Mouse (Mus musculus) erythroblast, adult 5-6 weeks (primary cell): ENCODE data around the gene Smr3a. TPM values are rescaled to one million over a fixed set of nuclear protein-coding genes. Genes with fewer than 3 reads are reported as not detected.

Source experiments
- ATAC-seq: replicated peaks from 2 replicates; pipeline ENCODE4 v1.8.0; 2016; ENCODE audit warnings: moderate number of reproducible peaks, mild to moderate bottlenecking, moderate TSS enrichment, inconsistent platforms; ENCODE audit not compliant: poor library complexity, low FRiP score, severe bottlenecking
- total RNA-seq, 2 experiments: library from RNA; stranded (forward) in 1 of 2; stranded (reverse) in 1 of 2; fragments of 150-400 nt in 1 of 2; fragments of 200-764, 138-1000 nt in 1 of 2; gene quantifications; 2 replicates each; pipeline versions ENCODE4 v1.2.3 to v1.2.4; 2015 to 2017; ENCODE audit warnings: low replicate concordance in 2 of 2

Gene Smr3a
- total RNA-seq (2015; ENCODE audit: low replicate concordance) (not detected in 2 replicates), total RNA-seq (2017; ENCODE audit: low replicate concordance) (not detected in 2 replicates)

DNA sequence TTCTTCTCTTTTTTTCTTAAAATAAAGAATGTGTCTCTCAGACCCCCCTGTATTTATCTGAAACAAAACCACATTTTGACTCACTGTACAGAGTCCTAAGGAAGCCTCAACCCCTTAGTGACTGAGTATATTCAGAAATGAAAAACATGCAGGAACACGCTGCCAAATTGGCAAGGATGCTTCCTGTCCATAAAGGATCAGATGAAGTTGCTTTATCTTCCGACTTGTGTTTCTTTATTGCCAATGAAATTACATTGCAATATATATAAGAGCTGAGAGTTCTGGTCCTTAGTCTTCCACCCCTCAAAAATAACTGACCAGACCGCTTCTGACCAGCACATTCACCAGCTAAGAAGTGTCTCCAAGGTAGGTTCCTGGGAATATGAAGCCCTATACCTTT lies at the start of gene Smr3a:
Gene Smr3a (plus strand): TSS at position 301 of the 400 bp plus-strand sequence.
- ATAC-seq = no peak

DNA sequence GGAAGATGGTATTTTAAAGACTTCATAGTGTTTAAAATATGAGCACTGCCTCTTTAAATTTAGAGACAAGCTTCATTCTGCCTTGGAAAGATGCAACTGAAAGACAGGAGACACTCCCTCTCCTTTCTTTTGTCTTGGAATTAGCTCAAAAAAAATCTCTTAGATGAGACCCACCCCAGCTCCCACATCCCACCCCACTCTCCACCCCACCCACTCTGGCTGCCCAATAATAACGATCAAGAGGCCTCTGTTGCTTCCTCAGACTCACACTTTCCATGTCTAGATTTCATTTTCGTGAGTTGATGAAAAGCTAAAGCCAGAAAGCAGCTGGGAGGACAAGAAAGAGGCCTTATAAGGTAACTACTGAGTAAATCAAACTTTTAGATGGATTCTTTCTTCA lies 33.1 kb upstream of the Smr3a start, which contains the start of the genes 2310003L06Rik and Gm28434:
Gene 2310003L06Rik (plus strand): TSS at position 259 of the 400 bp plus-strand sequence.
Gene Gm28434 (plus strand): TSS at position 317 of the 400 bp plus-strand sequence.
- no peak for ATAC-seq

DNA sequence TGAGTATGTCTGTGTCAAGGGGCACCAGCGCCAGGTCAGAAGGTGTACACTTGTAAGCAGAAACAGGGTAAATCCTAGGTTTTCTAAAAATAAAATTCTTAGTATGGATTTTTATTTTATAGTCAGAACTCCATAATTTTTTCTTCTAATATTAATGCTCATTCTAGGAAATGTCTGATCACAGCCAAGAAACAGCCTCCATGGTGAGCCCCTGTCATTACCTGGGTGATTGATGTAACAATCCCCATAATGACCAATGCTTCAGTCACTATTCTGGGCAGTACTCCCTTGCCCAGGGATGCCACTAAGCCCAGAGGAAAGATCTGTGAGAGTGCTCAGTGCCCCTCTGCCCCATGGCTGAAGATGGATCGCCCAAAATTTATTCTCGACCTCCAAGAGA lies 23.2 kb upstream of the Smr3a start, which contains the start of gene Cabs1:
Gene Cabs1 (plus strand): TSS at position 301 of the 400 bp plus-strand sequence.
- no peak for ATAC-seq

DNA sequence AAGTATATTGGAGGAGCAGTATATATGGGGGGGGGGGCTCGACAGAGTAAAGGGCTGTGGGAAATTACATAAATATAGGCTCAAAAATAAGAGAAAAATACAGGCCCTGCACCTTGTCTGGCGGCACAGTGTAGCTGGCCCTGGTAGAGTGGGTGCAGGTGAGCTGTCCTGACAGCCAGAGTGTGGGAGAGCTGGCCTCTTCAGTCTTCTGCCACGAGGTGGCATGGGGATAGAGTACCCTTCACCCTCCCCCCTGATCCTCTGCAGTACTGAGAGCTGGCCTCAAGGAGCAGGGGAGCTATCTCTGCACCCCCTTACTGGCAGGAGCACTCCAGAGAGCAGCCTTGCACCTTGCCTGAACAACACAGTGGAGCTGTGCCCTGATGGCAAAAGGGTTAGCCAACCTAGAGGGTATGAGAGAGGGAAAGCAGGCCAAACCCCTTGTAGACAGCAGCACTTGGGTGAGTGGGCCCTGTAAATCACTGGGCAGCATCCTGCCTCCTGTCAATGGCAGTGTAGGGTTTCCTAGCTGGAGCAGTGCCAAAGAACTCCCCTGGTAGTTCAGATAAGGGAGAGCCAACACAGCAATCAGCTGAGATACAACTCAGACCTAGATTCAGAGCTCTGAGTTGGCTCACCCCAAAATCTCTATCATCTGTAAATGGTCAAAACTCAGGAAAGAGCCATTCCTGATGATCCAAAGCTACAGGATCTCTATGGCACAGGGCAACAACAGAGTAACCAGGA lies 19.7 kb upstream of the Smr3a start:
- no peak for ATAC-seq

DNA sequence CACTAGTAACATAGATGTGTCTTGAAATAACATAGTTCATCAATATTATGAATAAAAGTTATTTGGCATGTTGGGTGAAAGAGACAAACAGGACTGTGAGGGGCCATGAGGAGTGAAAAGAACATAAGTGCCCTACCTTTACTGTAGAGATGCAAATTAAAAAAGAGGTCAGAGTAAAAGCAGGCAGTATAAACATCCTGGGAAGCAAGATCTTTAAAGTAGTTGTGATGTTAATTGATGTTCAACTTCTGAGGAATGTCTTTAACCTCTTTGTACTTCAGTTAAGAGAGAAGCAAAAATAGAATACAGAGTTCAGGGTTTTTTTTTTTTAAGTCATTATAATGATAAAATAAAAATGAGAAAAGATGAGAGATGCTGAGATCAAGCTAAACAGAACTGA lies 2.9 kb downstream of the Smr3a start:
- no peak for ATAC-seq

Other genes with a start within 250 kb of the Smr3a start
- gene Csn1s2a, start 228.0 kb upstream of the Smr3a start, total RNA-seq (2015; ENCODE audit: low replicate concordance) = not detected in 2 replicates
- not detected in 2 replicates for gene Csn1s2a, start 228.0 kb upstream of the Smr3a start, total RNA-seq (2017; ENCODE audit: low replicate concordance)
- not detected in 2 replicates for gene Csn1s2b, start 194.5 kb upstream of the Smr3a start, total RNA-seq (2015; ENCODE audit: low replicate concordance)
- not detected in 2 replicates for gene Csn1s2b, start 194.5 kb upstream of the Smr3a start, total RNA-seq (2017; ENCODE audit: low replicate concordance)
- gene Prr27, start 176.9 kb upstream of the Smr3a start, total RNA-seq (2015; ENCODE audit: low replicate concordance) = not detected in 2 replicates
- not detected in 2 replicates for gene Prr27, start 176.9 kb upstream of the Smr3a start, total RNA-seq (2017; ENCODE audit: low replicate concordance)
- not detected in 2 replicates for gene Odam, start 117.5 kb upstream of the Smr3a start, total RNA-seq (2015; ENCODE audit: low replicate concordance)
- gene Odam, start 117.5 kb upstream of the Smr3a start, total RNA-seq (2017; ENCODE audit: low replicate concordance) = not detected in 2 replicates
- not detected in 2 replicates for gene Csn3, start 77.0 kb upstream of the Smr3a start, total RNA-seq (2015; ENCODE audit: low replicate concordance)
- not detected in 2 replicates for gene Csn3, start 77.0 kb upstream of the Smr3a start, total RNA-seq (2017; ENCODE audit: low replicate concordance)
- not detected in 2 replicates for gene 2310003L06Rik, start 33.1 kb upstream of the Smr3a start, total RNA-seq (2015; ENCODE audit: low replicate concordance)
- not detected in 2 replicates for gene 2310003L06Rik, start 33.1 kb upstream of the Smr3a start, total RNA-seq (2017; ENCODE audit: low replicate concordance)
- gene Gm28434, start 33.0 kb upstream of the Smr3a start, total RNA-seq (2015; ENCODE audit: low replicate concordance) = not detected in 2 replicates
- gene Gm28434, start 33.0 kb upstream of the Smr3a start, total RNA-seq (2017; ENCODE audit: low replicate concordance) = not detected in 2 replicates
- gene Cabs1, start 23.1 kb upstream of the Smr3a start, total RNA-seq (2015; ENCODE audit: low replicate concordance) = not detected in 2 replicates
- not detected in 2 replicates for gene Cabs1, start 23.1 kb upstream of the Smr3a start, total RNA-seq (2017; ENCODE audit: low replicate concordance)
- not detected in 2 replicates for gene Smr2, start 84.0 kb downstream of the Smr3a start, total RNA-seq (2015; ENCODE audit: low replicate concordance)
- not detected in 2 replicates for gene Smr2, start 84.0 kb downstream of the Smr3a start, total RNA-seq (2017; ENCODE audit: low replicate concordance)
- gene Gm11116, start 109.0 kb downstream of the Smr3a start, total RNA-seq (2015; ENCODE audit: low replicate concordance) = not detected in 2 replicates
- not detected in 2 replicates for gene Gm11116, start 109.0 kb downstream of the Smr3a start, total RNA-seq (2017; ENCODE audit: low replicate concordance)
- not detected in 2 replicates for gene Gm11115, start 151.6 kb downstream of the Smr3a start, total RNA-seq (2015; ENCODE audit: low replicate concordance)
- gene Gm11115, start 151.6 kb downstream of the Smr3a start, total RNA-seq (2017; ENCODE audit: low replicate concordance) = not detected in 2 replicates